Mouse (Mus musculus) liver, embryonic 15.5 days (tissue): Measurements from ENCODE around the gene Zic2. TPM values are rescaled to one million over a fixed set of nuclear protein-coding genes. Genes with fewer than 3 reads are reported as not detected.
"Not testable (repeated sequence)": the region's sequence is repeated elsewhere in the genome, so short reads cannot be mapped to it uniquely, and the experiment has no call there.

Experiments used
- ATAC-seq: fragments of 200-750 bp; cut with Nextera tagmentation; 2 replicates; pipeline ENCODE4 v1.8.0; 2017; ENCODE audit warnings: moderate number of reproducible peaks, mild to moderate bottlenecking, moderate library complexity; ENCODE audit not compliant: insufficient read depth
- H3K27ac ChIP-seq: fragments of 300-500 bp; sonication (generic); replicated peaks from 2 replicates; pipeline ENCODE4 v1.5.1; 2015; ENCODE audit warnings: mild to moderate bottlenecking, inconsistent platforms
- H3K27me3 ChIP-seq: fragments of 300-500 bp; sonication (generic); 2 replicates; pipeline ENCODE4 v1.6.1; 2015; ENCODE audit warnings: mild to moderate bottlenecking, inconsistent platforms
- H3K36me3 ChIP-seq: fragments of 300-500 bp; sonication (generic); replicated peaks from 2 replicates; pipeline ENCODE4 v1.6.1; 2015; ENCODE audit warnings: moderate library complexity, mild to moderate bottlenecking, inconsistent platforms
- H3K4me1 ChIP-seq: fragments of 300-500 bp; sonication (generic); replicated peaks from 2 replicates; pipeline ENCODE4 v1.6.1; 2015; ENCODE audit warnings: inconsistent platforms
- H3K4me2 ChIP-seq: fragments of 300-500 bp; sonication (generic); 2 replicates; pipeline ENCODE4 v1.6.1; 2015; ENCODE audit warnings: moderate library complexity, mild to moderate bottlenecking, inconsistent platforms
- H3K4me3 ChIP-seq: fragments of 300-500 bp; sonication (generic); replicated peaks from 2 replicates; pipeline ENCODE4 v1.5.1; 2015; ENCODE audit warnings: mild to moderate bottlenecking, inconsistent platforms
- H3K9ac ChIP-seq: fragments of 300-500 bp; sonication (generic); 2 replicates; pipeline ENCODE4 v1.6.1; 2015; ENCODE audit warnings: moderate library complexity, mild to moderate bottlenecking, inconsistent platforms
- H3K9me3 ChIP-seq: fragments of 300-500 bp; sonication (generic); replicated peaks from 2 replicates; pipeline ENCODE4 v1.6.1; 2016; ENCODE audit warnings: inconsistent platforms
- WGBS: fragments of 180-500 bp; shearing (Covaris S2); methylation state at CpG from one replicate; pipeline ENCODE4 v1.1.7; 2015; ENCODE audit warnings: mixed read lengths; ENCODE audit not compliant: insufficient replicate concordance; 5-methylcytosine and 5-hydroxymethylcytosine counted together
- polyA plus RNA-seq: library from polyadenylated mRNA; unstranded; fragments of >200 nt; fragmentation: Nextera tagmentation; extraction: Ambion mirVana; gene quantifications from 2 replicates; pipeline ENCODE4 v1.2.1, GENCODE M21; 2015

Zic2 gene
- polyA plus RNA-seq, 1 experiment from 2014 or later: not detected

GRCm38 (mm10) chr14:122463080-122463691, 12.0 kb upstream of the Zic2 start:
- Histone ChIP-seq H3K9ac (no peak overlapping the region), H3K27ac (no peak overlapping the region), H3K9me3 (no peaks in the 10 kb centered on the region), H3K4me1 (peaks cover 14% of the 10 kb centered on the region), H3K36me3 (no peaks in the 10 kb centered on the region), H3K27me3 (peaks cover 82% of the 10 kb centered on the region), H3K4me3 (peak overlapping the region; percentile 49), H3K4me2 (peak overlapping the region; percentile 74)
- ATAC-seq: no peak
- 2% methylated on average over 40 of the region's 40 CpGs for WGBS

GRCm38 (mm10) chr14:122463734-122464341, 11.4 kb upstream of the Zic2 start:
- Histone ChIP-seq H3K27me3 (peaks cover 88% of the 10 kb centered on the region), H3K4me2 (peak overlapping the region; percentile 74), H3K4me1 (peaks cover 14% of the 10 kb centered on the region), H3K4me3 (peak overlapping the region; percentile 49)
- H3K9me3 ChIP-seq, H3K9ac ChIP-seq, ATAC-seq, H3K36me3 ChIP-seq, H3K27ac ChIP-seq: not testable (repeated sequence)
- under 1% methylated on average over 58 of the region's 58 CpGs for WGBS

- no peak for ATAC-seq
- Histone ChIP-seq H3K36me3 (no peaks in the 10 kb centered on the region), H3K9ac (no peak overlapping the region), H3K4me3 (peak overlapping the region; percentile 49), H3K9me3 (no peaks in the 10 kb centered on the region), H3K4me2 (peak overlapping the region; percentile 74), H3K27ac (no peak overlapping the region), H3K4me1 (peaks cover 14% of the 10 kb centered on the region), H3K27me3 (peaks cover 94% of the 10 kb centered on the region)
- WGBS: under 1% methylated on average over 60 of the region's 62 CpGs
These were observed 10.9 kb upstream of the Zic2 start for GRCm38 (mm10) chr14:122464351-122464762.

- Histone ChIP-seq H3K9ac (no peak within 1 kb of the TSS), H3K9me3 (no peaks in the 10 kb centered on the region), H3K4me3 (peak within 1 kb of the TSS; percentile 49), H3K27me3 (peaks cover 95% of the 10 kb centered on the region), H3K4me2 (peak within 1 kb of the TSS; percentile 74), H3K27ac (no peak within 1 kb of the TSS), H3K4me1 (peaks cover 14% of the 10 kb centered on the region), H3K36me3 (no peaks in the 10 kb centered on the region)
- 2% methylated on average over 62 of the region's 62 CpGs for WGBS
- no peak; the same call in 1 of the 2 replicates for ATAC-seq
These were observed 10.2 kb upstream of the Zic2 start, which contains the start of gene Zic5 for GRCm38 (mm10) chr14:122464763-122465741. Gene Zic5, minus strand, starts transcription at chr14:122465677.

- Histone ChIP-seq H3K9ac (no peak overlapping the region), H3K27me3 (peaks cover 98% of the 10 kb centered on the region), H3K4me2 (no peak overlapping the region), H3K36me3 (no peaks in the 10 kb centered on the region), H3K4me1 (peaks cover 14% of the 10 kb centered on the region), H3K4me3 (no peak overlapping the region), H3K9me3 (no peaks in the 10 kb centered on the region), H3K27ac (no peak overlapping the region)
- 16% methylated on average over 13 of the region's 13 CpGs for WGBS
- ATAC-seq: no peak
These were observed 9.2 kb upstream of the Zic2 start for GRCm38 (mm10) chr14:122465931-122466490.

- no peak for ATAC-seq
- Histone ChIP-seq H3K9ac (no peak overlapping the region), H3K36me3 (no peaks in the 10 kb centered on the region), H3K4me3 (no peak overlapping the region), H3K27ac (no peak overlapping the region), H3K4me1 (peaks cover 14% of the 10 kb centered on the region), H3K4me2 (no peak overlapping the region), H3K9me3 (no peaks in the 10 kb centered on the region), H3K27me3 (peaks cover 100% of the 10 kb centered on the region)
- 44% methylated on average over 7 of the region's 7 CpGs for WGBS
These were observed 8.4 kb upstream of the Zic2 start for GRCm38 (mm10) chr14:122466756-122467362.

- 4% methylated on average over 23 of the region's 23 CpGs for WGBS
- ATAC-seq: no peak
- H3K9ac ChIP-seq: no peak overlapping the region
- no peak overlapping the region for H3K4me2 ChIP-seq
- no peaks in the 10 kb centered on the region for H3K9me3 ChIP-seq
- H3K27ac ChIP-seq: no peak overlapping the region
- H3K4me1 ChIP-seq: peaks cover 14% of the 10 kb centered on the region
- H3K27me3 ChIP-seq: peaks cover 100% of the 10 kb centered on the region
- no peaks in the 10 kb centered on the region for H3K36me3 ChIP-seq
- H3K4me3 ChIP-seq: no peak overlapping the region
These were observed 7.1 kb upstream of the Zic2 start for GRCm38 (mm10) chr14:122467926-122468841.

- Histone ChIP-seq H3K9ac (no peak overlapping the region), H3K27ac (no peak overlapping the region), H3K4me1 (peaks cover 12% of the 10 kb centered on the region), H3K27me3 (peaks cover 100% of the 10 kb centered on the region), H3K4me2 (no peak overlapping the region), H3K4me3 (no peak overlapping the region), H3K36me3 (no peaks in the 10 kb centered on the region), H3K9me3 (no peaks in the 10 kb centered on the region)
- 3% methylated on average over 28 of the region's 28 CpGs for whole genome bisulfite sequencing
- ATAC-seq: no peak
These were observed 6.1 kb upstream of the Zic2 start for GRCm38 (mm10) chr14:122468971-122469755.

- no peak for ATAC-seq
- Histone ChIP-seq H3K27me3 (peaks cover 100% of the 10 kb centered on the region), H3K9ac (no peak overlapping the region), H3K4me1 (peaks cover 15% of the 10 kb centered on the region), H3K27ac (no peak overlapping the region), H3K4me3 (no peak overlapping the region), H3K36me3 (no peaks in the 10 kb centered on the region), H3K9me3 (no peaks in the 10 kb centered on the region), H3K4me2 (no peak overlapping the region)
- WGBS: 6% methylated on average over 31 of the region's 31 CpGs
These were observed 3.7 kb upstream of the Zic2 start for GRCm38 (mm10) chr14:122471449-122472085.
